Mouse (Mus musculus): ENCODE results near the gene Tnfrsf9. TPM values are rescaled to one million over a fixed set of nuclear protein-coding genes. Genes with fewer than 3 reads are reported as not detected.

Gene Tnfrsf9
- total and polyA plus RNA-seq, 3 experiments, result 0.14 TPM; not detected in 2

- no peaks in the 10 kb centered on the region for H3K36me3 ChIP-seq (ENCODE audit: control insufficient read depth in 1 of 2, insufficient read depth in 2 of 2, low read length in 2 of 2)
- H3K4me1 ChIP-seq (ENCODE audit: control insufficient read depth in 1 of 2, insufficient read depth in 2 of 2, low read length in 2 of 2), result 0 out of 4 replicates have a peak, but pooled peaks cover 0 to 3% of the 10 kb centered on the region in 2 experiments
- H3K27me3 ChIP-seq (ENCODE audit: control insufficient read depth in 1 of 2, insufficient read depth in 2 of 2, low read length in 2 of 2), result no peaks in the 10 kb centered on the region
- TF ChIP-seq E2F4 (IDR thresholded peaks at IDR 0.05; ENCODE audit: borderline replicate concordance, low read depth, low read length), result no peak
- TF ChIP-seq POLR2A (IDR thresholded peaks at IDR 0.05; ENCODE audit: control insufficient read depth in 1 of 2, insufficient read depth in 1 of 2, low read depth in 1 of 2, low read length in 2 of 2, poor library complexity in 1 of 2), result no peak
- TF ChIP-seq TAL1 (IDR thresholded peaks at IDR 0.05; ENCODE audit: low read length), result no peak
- H3K9ac ChIP-seq (ENCODE audit: control insufficient read depth, low read depth, low read length, poor library complexity, severe bottlenecking), result no peak overlapping the region
- no peak overlapping the region for H3K4me3 ChIP-seq (ENCODE audit: control insufficient read depth in 1 of 2, insufficient read depth in 1 of 2, low read depth in 2 of 2, low read length in 2 of 2)
- H3K27ac ChIP-seq (ENCODE audit: control insufficient read depth, low read depth, low read length), result no peak overlapping the region
- H3K9me3 ChIP-seq (replicated peaks; ENCODE audit: insufficient read depth, low read length), result no peaks in the 10 kb centered on the region
- DNase-seq (ENCODE audit: low read depth, low spot score), result no peak
- H3K79me2 ChIP-seq (ENCODE audit: control insufficient read depth, insufficient read depth, low read length, poor library complexity), result no peaks in the 10 kb centered on the region
Observed at GRCm38 (mm10) chr4:150944707-150945106, 30.3 kb downstream of the Tnfrsf9 start.

GRCm38 (mm10) chr4:150950972-150951371, 36.6 kb downstream of the Tnfrsf9 start:
- peaks cover 0 to 1% of the 10 kb centered on the region in 2 experiments; a peak in 1 of 4 replicates for H3K27me3 ChIP-seq (ENCODE audit: control insufficient read depth in 1 of 2, insufficient read depth in 2 of 2, low read length in 2 of 2)
- no peaks in the 10 kb centered on the region for H3K9me3 ChIP-seq (replicated peaks; ENCODE audit: insufficient read depth, low read length)
- H3K27ac ChIP-seq (ENCODE audit: control insufficient read depth, low read depth, low read length), result no peak overlapping the region

GRCm38 (mm10) chr4:150956369-150957105, 42.2 kb downstream of the Tnfrsf9 start:
- Histone ChIP-seq H3K79me2 (ENCODE audit: control insufficient read depth, insufficient read depth, low read length, poor library complexity) (no peaks in the 10 kb centered on the region), H3K9ac (ENCODE audit: control insufficient read depth, low read depth, low read length, poor library complexity, severe bottlenecking) (no peak overlapping the region), H3K27ac (ENCODE audit: control insufficient read depth, low read depth, low read length) (no peak overlapping the region), H3K27me3 (ENCODE audit: control insufficient read depth in 1 of 2, insufficient read depth in 2 of 2, low read length in 2 of 2) (peaks cover 0 to 1% of the 10 kb centered on the region in 2 experiments; a peak in 3 of 4 replicates), H3K36me3 (ENCODE audit: control insufficient read depth in 1 of 2, insufficient read depth in 2 of 2, low read length in 2 of 2) (no peaks in the 10 kb centered on the region), H3K9me3 (replicated peaks; ENCODE audit: insufficient read depth, low read length) (no peaks in the 10 kb centered on the region), H3K4me1 (ENCODE audit: control insufficient read depth in 1 of 2, insufficient read depth in 2 of 2, low read length in 2 of 2) (no peaks in the 10 kb centered on the region), H3K4me3 (ENCODE audit: control insufficient read depth in 1 of 2, insufficient read depth in 1 of 2, low read depth in 2 of 2, low read length in 2 of 2) (no peak overlapping the region)
- DNase-seq (ENCODE audit: low read depth, low spot score), result no peak
- TF ChIP-seq EP300 (IDR thresholded peaks at IDR 0.05; ENCODE audit: low read depth in 1 of 2, low read length in 2 of 2) (no peak), CTCF (IDR thresholded peaks at IDR 0.05 in 2 of 3, conservative IDR thresholded peaks at IDR 0.05 in 1 of 3; ENCODE audit: control insufficient read depth in 1 of 3, insufficient read depth in 1 of 3, low read depth in 2 of 3, low read length in 3 of 3, poor library complexity in 1 of 3, severe bottlenecking in 1 of 3) (no peak), GABPA (IDR thresholded peaks at IDR 0.05; ENCODE audit: low read depth, low read length) (no peak), ELF1 (IDR thresholded peaks at IDR 0.05; ENCODE audit: low read depth, low read length) (no peak), BHLHE40 (IDR thresholded peaks at IDR 0.05; ENCODE audit: borderline replicate concordance, low read depth, low read length) (no peak), ZC3H11A (IDR thresholded peaks at IDR 0.05; ENCODE audit: low read depth, low read length) (no peak), KAT2A (conservative IDR thresholded peaks at IDR 0.05; ENCODE audit: low read depth, low read length) (no peak)

More at GRCm38 (mm10) chr4:150950972-150951371, 36.6 kb downstream of the Tnfrsf9 start:
- TF ChIP-seq JUND (IDR thresholded peaks at IDR 0.05; ENCODE audit: low read depth, low read length), result no peak
- no peak for TF ChIP-seq GATA1 (IDR thresholded peaks at IDR 0.05; ENCODE audit: low read depth, low read length)
- no peak for TF ChIP-seq ZKSCAN1 (IDR thresholded peaks at IDR 0.05; ENCODE audit: low read depth, low read length)
- no peak for TF ChIP-seq ELF1 (IDR thresholded peaks at IDR 0.05; ENCODE audit: low read depth, low read length)
- Histone ChIP-seq H3K4me3 (ENCODE audit: control insufficient read depth in 1 of 2, insufficient read depth in 1 of 2, low read depth in 2 of 2, low read length in 2 of 2) (no peak overlapping the region), H3K36me3 (ENCODE audit: control insufficient read depth in 1 of 2, insufficient read depth in 2 of 2, low read length in 2 of 2) (no peaks in the 10 kb centered on the region), H3K4me1 (ENCODE audit: control insufficient read depth in 1 of 2, insufficient read depth in 2 of 2, low read length in 2 of 2) (no peaks in the 10 kb centered on the region), H3K79me2 (ENCODE audit: control insufficient read depth, insufficient read depth, low read length, poor library complexity) (no peaks in the 10 kb centered on the region), H3K9ac (ENCODE audit: control insufficient read depth, low read depth, low read length, poor library complexity, severe bottlenecking) (no peak overlapping the region)
- no peak for DNase-seq (ENCODE audit: low read depth, low spot score)
